In genomic region chr5:105876068-105876924, GRCm38 (mm10) we compare ENCODE assay signal across 8 mouse cellular contexts. TPM values are rescaled to one million over a fixed set of nuclear protein-coding genes. Genes with fewer than 3 reads are reported as not detected.
DNase-seq lines count a peak whose midpoint lies in the region; ATAC-seq and TF ChIP-seq lines count a peak whose summit lies in the region.

TSS of gene Zfp326 (plus strand) at chr5:105876565.

- H3K9me3 ChIP-seq in forebrain, embryonic 14.5 days (replicated peaks; ENCODE audit: control insufficient read depth, low read length): no peaks in the 10 kb centered on the region

- ATAC-seq in forebrain, embryonic 14.5 days: peak; percentile 97
- ATAC-seq in neutrophil, adult 5-6 weeks (ENCODE audit: extremely low read depth, insufficient number of reproducible peaks, low FRiP score, poor library complexity, severe bottlenecking): peak; percentile 85

- peak; percentile 72 for TF ChIP-seq POLR2A in lung, adult 2 months (IDR thresholded peaks at IDR 0.05; ENCODE audit: borderline replicate concordance, extremely low read depth, low read depth, low read length)

- peak within 1 kb of the TSS; percentile 99 for H3K9ac ChIP-seq in forebrain, embryonic 14.5 days (ENCODE audit: low read length)

- H3K36me3 ChIP-seq in forebrain, embryonic 14.5 days (ENCODE audit: control insufficient read depth, insufficient read depth, low read length): no peaks in the 10 kb centered on the region

- H3K4me1 ChIP-seq in forebrain, embryonic 14.5 days (ENCODE audit: control insufficient read depth, insufficient read depth, low read length): peaks cover 23% of the 10 kb centered on the region
- H3K4me1 ChIP-seq in lung, adult 2 months (ENCODE audit: control insufficient read depth, insufficient read depth, low read length): peaks cover 12% of the 10 kb centered on the region

- peak within 1 kb of the TSS; percentile 96 for H3K4me3 ChIP-seq in forebrain, embryonic 14.5 days (ENCODE audit: low read depth, low read length)
- peak within 1 kb of the TSS; percentile 97 for H3K4me3 ChIP-seq in lung, adult 2 months (replicated peaks; ENCODE audit: extremely low read depth, low read depth, low read length)

- DNase-seq in ES-CJ7 (ENCODE audit: low read depth, low spot score): peak; percentile 93
- peak; percentile 84 for DNase-seq in cerebellum, adult 11 months
- DNase-seq in forebrain, embryonic 14.5 days (ENCODE audit: low spot score): peak; percentile 92
- DNase-seq in heart, postnatal 25 days (ENCODE audit: low spot score): peak; percentile 84
- DNase-seq in layer of hippocampus, adult 18-20 months (ENCODE audit: low spot score in 2 of 2): peak; percentile 70 to 79
- DNase-seq in lung, adult 2 months: peak; percentile 85
- DNase-seq in thymus, adult 18-20 months: peak; percentile 77 to 79

- H3K27me3 ChIP-seq in forebrain, embryonic 14.5 days (replicated peaks; ENCODE audit: control insufficient read depth, insufficient read depth, low read length): no peaks in the 10 kb centered on the region

- H3K4me2 ChIP-seq in forebrain, embryonic 14.5 days (ENCODE audit: low read length): peak within 1 kb of the TSS; percentile 68

- H3K27ac ChIP-seq in forebrain, embryonic 14.5 days (ENCODE audit: low read depth, low read length): peak within 1 kb of the TSS; percentile 88

- WGBS in forebrain, embryonic 14.5 days: under 1% methylated on average over 69 of the region's 83 CpGs
- under 1% methylated on average over 82 of the region's 83 CpGs for WGBS in lung, adult 2 months

- intact Hi-C loops in heart, postnatal 25 days (cut with DNase I): no loop called here

- no peak for TF ChIP-seq CTCF in lung, adult 2 months (IDR thresholded peaks at IDR 0.05; ENCODE audit: insufficient read depth, low read length)

RNA-seq across cellular contexts. Expression of gene Zfp326, which starts in this region (rescaled TPM):
- polyA plus RNA-seq in forebrain, embryonic 14.5 days (2014; fragmentation: Nextera tagmentation; extraction: Ambion mirVana): 29.6 and 36.3 TPM in 2 replicates
- 10 to 100 TPM; 13.6 to 14.4 TPM for total RNA-seq in heart, postnatal 25 days (2021)
- 10 to 100 TPM; 34.2 to 34.6 TPM for total RNA-seq in layer of hippocampus, adult 18-20 months (2021)
- 11.7 and 14.6 TPM in 2 replicates for polyA plus RNA-seq in lung, adult 2 months (2012; rRNA removed)
- total RNA-seq in neutrophil, adult 5-6 weeks (2017): 41.4 and 48.7 TPM in 2 replicates

Comparison
In these comparisons a context has a peak if more than half of its experiments do, and no peak if none do; other contexts are left out.
1. Peak in every context shown above with its lines: DNase-seq, ATAC-seq, H3K4me3 ChIP-seq and H3K27ac ChIP-seq.